Mouse (Mus musculus) limb, embryonic 14.5 days (tissue): ENCODE measurements around the gene Rnf225. TPM values are rescaled to one million over a fixed set of nuclear protein-coding genes. Genes with fewer than 3 reads are reported as not detected.

Experiments used
- ATAC-seq: fragments of 200-750 bp; cut with Nextera tagmentation; 2 replicates; pipeline ENCODE4 v1.8.0; 2017; ENCODE audit warnings: low read depth, moderate number of reproducible peaks, moderate TSS enrichment; ENCODE audit not compliant: low FRiP score
- DNase-seq: peaks from one replicate; pipeline ENCODE4 v3.0.0-alpha.2; 2015; ENCODE audit warnings: low spot score
- H3K27ac ChIP-seq: fragments of 300-500 bp; sonication (generic); replicated peaks from 2 replicates; pipeline ENCODE4 v1.5.1; 2014; ENCODE audit warnings: low read depth, mild to moderate bottlenecking, low read length, moderate library complexity, mixed read lengths
- H3K27me3 ChIP-seq: fragments of 300-500 bp; sonication (generic); 2 replicates; pipeline ENCODE4 v1.6.1; 2014; ENCODE audit warnings: low read length, mixed read lengths; ENCODE audit not compliant: control insufficient read depth, insufficient read depth
- H3K36me3 ChIP-seq: fragments of 300-500 bp; sonication (generic); 2 replicates; pipeline ENCODE4 v1.6.1; 2014; ENCODE audit warnings: mild to moderate bottlenecking, low read length, moderate library complexity, mixed read lengths; ENCODE audit not compliant: control insufficient read depth, insufficient read depth
- H3K4me1 ChIP-seq: fragments of 300-500 bp; sonication (generic); 2 replicates; pipeline ENCODE4 v1.6.1; 2014; ENCODE audit warnings: antibody characterized with exemption, low read length, mixed read lengths; ENCODE audit not compliant: control insufficient read depth, insufficient read depth
- H3K4me2 ChIP-seq: fragments of 300-500 bp; sonication (generic); replicated peaks from 2 replicates; pipeline ENCODE4 v1.6.1; 2014; ENCODE audit warnings: low read depth, mild to moderate bottlenecking, low read length, moderate library complexity; ENCODE audit not compliant: severe bottlenecking
- H3K4me3 ChIP-seq: fragments of 300-500 bp; sonication (generic); replicated peaks from 2 replicates; pipeline ENCODE4 v1.5.1; 2014; ENCODE audit warnings: low read length
- H3K9ac ChIP-seq: fragments of 300-500 bp; sonication (generic); 2 replicates; pipeline ENCODE4 v1.6.1; 2014; ENCODE audit warnings: mild to moderate bottlenecking, low read depth, low read length, moderate library complexity; ENCODE audit not compliant: severe bottlenecking
- H3K9me3 ChIP-seq: fragments of 300-500 bp; sonication (generic); 2 replicates; pipeline ENCODE4 v1.6.1; 2016; ENCODE audit warnings: low read length; ENCODE audit not compliant: control insufficient read depth
- POLR2A ChIP-seq: fragments of 200-500 bp; IDR thresholded peaks from 2 replicates; pipeline ENCODE4 v1.8.0; 2012; ENCODE audit warnings: inconsistent platforms, mild to moderate bottlenecking, moderate library complexity, borderline replicate concordance; ENCODE audit not compliant: insufficient read depth, insufficient read length; ENCODE audit errors: extremely low read depth
- WGBS: fragments of 180-500 bp; shearing (Covaris S2); extraction: QIAGEN DNeasy Blood & Tissue Kit; methylation state at CpG from one replicate; pipeline ENCODE4 v1.1.7; 2014; 5-methylcytosine and 5-hydroxymethylcytosine counted together
- polyA plus RNA-seq, 2 experiments: library from polyadenylated mRNA; depleted of rRNA in 1 of 2; stranded (reverse) in 1 of 2; unstranded in 1 of 2; fragments of >200 nt; fragmentation: Nextera tagmentation in 1 of 2; extraction: Ambion mirVana in 1 of 2; gene quantifications; 2 replicates each; pipeline versions ENCODE4 v1.2.1 to v1.2.3; 2012 to 2014

The Rnf225 gene
- polyA plus RNA-seq, 2 experiments: 0.83 to 1.8 TPM

DNA sequence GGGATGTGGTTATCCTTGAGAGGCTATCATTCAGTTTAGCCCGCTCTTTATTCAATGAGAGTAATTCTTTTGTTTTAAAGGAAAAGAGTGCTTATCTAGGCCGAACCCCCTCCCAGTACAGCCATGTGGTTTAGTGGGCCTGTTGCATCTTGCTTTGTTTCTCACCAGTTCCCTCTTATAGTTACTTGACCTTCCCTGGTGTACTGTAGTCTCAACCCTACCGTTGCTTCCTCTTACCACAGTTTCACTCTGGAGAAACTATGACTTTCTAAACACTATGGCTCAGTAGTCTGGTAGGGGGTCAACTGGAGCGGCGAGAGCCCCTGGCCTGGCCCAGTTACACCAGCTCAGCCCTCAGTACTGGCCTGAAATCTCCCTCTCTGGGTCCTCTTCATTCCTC, 39.6 kb upstream of the Rnf225 start:
- no peak for DNase-seq
- no peaks in the 10 kb centered on the region for H3K4me1 ChIP-seq
- TF ChIP-seq POLR2A: no peak
- H3K9ac ChIP-seq: no peak overlapping the region
- H3K9me3 ChIP-seq: no peaks in the 10 kb centered on the region
- no peak for ATAC-seq
- H3K4me3 ChIP-seq: no peak overlapping the region
- H3K36me3 ChIP-seq: peaks cover 73% of the 10 kb centered on the region
- no peaks in the 10 kb centered on the region for H3K27me3 ChIP-seq
- H3K4me2 ChIP-seq: no peak overlapping the region
- WGBS: 96% methylated on average over 5 of the region's 5 CpGs
- H3K27ac ChIP-seq: no peak overlapping the region

GRCm38 (mm10) chr7:12890928-12891327, 36.3 kb upstream of the Rnf225 start:
- WGBS: 94% methylated on average over 14 of the region's 14 CpGs
- H3K36me3 ChIP-seq: peaks cover 56% of the 10 kb centered on the region
- ATAC-seq: no peak

GRCm38 (mm10) chr7:12891334-12891733, 35.9 kb upstream of the Rnf225 start:
- Histone ChIP-seq H3K4me2 (no peak overlapping the region), H3K4me1 (no peaks in the 10 kb centered on the region), H3K9me3 (no peaks in the 10 kb centered on the region), H3K9ac (no peak overlapping the region), H3K27ac (no peak overlapping the region), H3K27me3 (no peaks in the 10 kb centered on the region), H3K4me3 (no peak overlapping the region), H3K36me3 (peaks cover 52% of the 10 kb centered on the region)
- 86% methylated on average over 1 of the region's 1 CpGs for WGBS
- ATAC-seq: no peak
- TF ChIP-seq POLR2A: no peak
- DNase-seq: no peak

More at GRCm38 (mm10) chr7:12890928-12891327, 36.3 kb upstream of the Rnf225 start:
- DNase-seq: no peak
- no peak overlapping the region for H3K4me3 ChIP-seq
- H3K4me1 ChIP-seq: no peaks in the 10 kb centered on the region
- no peak overlapping the region for H3K9ac ChIP-seq
- H3K9me3 ChIP-seq: no peaks in the 10 kb centered on the region
- no peaks in the 10 kb centered on the region for H3K27me3 ChIP-seq
- H3K27ac ChIP-seq: no peak overlapping the region
- TF ChIP-seq POLR2A: no peak
- no peak overlapping the region for H3K4me2 ChIP-seq

DNA sequence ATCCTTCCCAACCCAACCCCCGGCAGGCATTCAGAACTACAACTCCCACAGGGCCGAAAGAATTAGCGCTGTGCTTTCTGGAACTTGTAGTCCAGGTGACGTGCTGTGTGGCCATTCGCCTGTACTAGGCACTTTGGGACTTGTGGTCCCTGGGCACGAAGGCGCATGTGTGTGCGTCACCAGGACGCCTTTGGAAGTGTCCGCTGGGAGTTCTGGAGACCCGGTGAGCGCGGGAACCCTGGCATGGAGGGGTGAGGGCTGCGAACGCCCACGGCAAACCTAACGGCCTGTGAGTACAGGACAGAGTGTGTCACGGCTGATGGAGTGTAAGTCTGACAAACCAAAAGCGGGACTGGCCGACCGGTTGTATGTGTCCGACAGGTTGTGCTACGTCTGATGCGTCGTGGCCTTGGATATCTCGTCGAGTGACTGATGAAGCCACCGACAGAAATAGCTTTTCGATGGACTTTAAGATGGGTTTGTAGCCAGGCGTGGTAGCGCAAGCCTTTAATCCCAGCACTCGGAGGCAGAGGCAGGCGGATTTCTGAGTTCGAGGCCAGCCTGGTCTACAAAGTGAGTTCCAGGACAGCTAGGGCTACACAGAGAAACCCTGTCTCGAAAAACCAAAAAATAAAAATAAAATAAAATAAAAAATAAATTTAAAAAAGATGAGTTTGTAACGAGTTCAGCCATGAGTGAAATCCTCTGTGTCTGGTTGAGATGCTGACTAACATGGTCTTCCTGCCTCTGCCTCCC, 29.4 kb upstream of the Rnf225 start, which contains the start of gene Zscan22:
TSS of gene Zscan22 (plus strand) at position 161 of the 756 bp plus-strand sequence.
- WGBS: 5% methylated on average over 36 of the region's 36 CpGs
- H3K9me3 ChIP-seq: no peaks in the 10 kb centered on the region

DNA sequence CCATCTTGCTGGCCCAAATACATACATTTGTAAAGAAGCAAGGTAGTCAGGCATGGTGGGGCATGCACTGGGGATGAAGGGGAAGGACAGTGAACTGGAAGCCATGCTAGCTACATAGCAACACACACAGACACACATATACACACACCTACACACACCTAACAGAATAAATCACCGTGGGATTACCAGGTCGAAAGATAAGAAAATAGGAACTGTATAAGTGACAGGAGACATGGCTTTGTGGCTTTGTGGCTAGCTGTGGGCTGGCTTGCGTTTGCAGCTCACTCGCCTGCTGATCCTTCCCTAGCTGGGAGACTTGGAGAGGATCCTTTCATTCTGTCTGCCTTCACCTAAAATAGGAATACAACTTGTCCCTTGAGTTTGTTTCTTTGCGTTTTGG, 25.7 kb upstream of the Rnf225 start:
- no peak for DNase-seq
- H3K9me3 ChIP-seq: no peaks in the 10 kb centered on the region
- 0 out of 2 replicates have a peak, but pooled peaks cover 4% of the 10 kb centered on the region for H3K4me1 ChIP-seq
- no peaks in the 10 kb centered on the region for H3K27me3 ChIP-seq
- no peak for ATAC-seq
- no peak overlapping the region for H3K27ac ChIP-seq
- H3K9ac ChIP-seq: no peak overlapping the region
- no peak overlapping the region for H3K4me3 ChIP-seq
- 92% methylated on average over 5 of the region's 5 CpGs for WGBS
- H3K36me3 ChIP-seq: peaks cover 23% of the 10 kb centered on the region
- no peak overlapping the region for H3K4me2 ChIP-seq
- no peak for TF ChIP-seq POLR2A

More for the DNA sequence above, 29.4 kb upstream of the Rnf225 start, which contains the start of gene Zscan22:
- 0 out of 2 replicates have a peak, but pooled peaks cover 4% of the 10 kb centered on the region for H3K4me1 ChIP-seq
- peak within 1 kb of the TSS; percentile 72 for H3K9ac ChIP-seq
- peak; percentile 45; the same call in 1 of the 2 replicates for TF ChIP-seq POLR2A
- H3K4me3 ChIP-seq: peak within 1 kb of the TSS; percentile 71
- peak within 1 kb of the TSS; percentile 49 for H3K4me2 ChIP-seq
- ATAC-seq (peak; percentile 98), DNase-seq (peak; percentile 97)
- no peaks in the 10 kb centered on the region; the same call in 1 of the 2 replicates for H3K36me3 ChIP-seq
- no peaks in the 10 kb centered on the region for H3K27me3 ChIP-seq
- no peak within 1 kb of the TSS for H3K27ac ChIP-seq
